Mouse (Mus musculus): Measurements from ENCODE around the gene Nxph3. TPM values are rescaled to one million over a fixed set of nuclear protein-coding genes. Genes with fewer than 3 reads are reported as not detected.
"Not testable (repeated sequence)": the region's sequence is repeated elsewhere in the genome, so short reads cannot be mapped to it uniquely, and the experiment has no call there.

Gene Nxph3
- polyA plus RNA-seq, 1 experiment from 2014 or later: 0.91 TPM

DNA sequence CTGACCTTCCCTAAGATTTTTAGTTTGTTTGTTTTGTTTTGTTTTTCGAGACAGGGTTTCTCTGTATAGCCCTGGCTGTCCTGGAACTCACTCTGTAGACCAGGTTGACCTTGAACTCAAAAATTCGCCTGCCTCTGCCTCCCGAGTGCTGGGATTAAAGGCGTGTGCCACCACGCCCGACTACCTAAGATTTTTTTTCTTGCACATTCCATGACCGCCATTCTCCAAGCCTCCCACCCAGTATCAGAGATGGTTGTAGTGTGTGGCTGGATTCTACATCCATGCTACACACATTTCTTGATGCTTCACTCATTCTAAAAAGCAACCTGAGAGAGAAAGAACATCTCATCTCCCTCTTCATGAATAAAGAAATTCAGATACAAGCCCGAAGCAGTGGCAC is 12.5 kb downstream of the Nxph3 start:
- H3K27me3 ChIP-seq; ATAC-seq (ENCODE audit: low FRiP score); H3K4me2 ChIP-seq; H3K9me3 ChIP-seq; H3K27ac ChIP-seq; H3K4me3 ChIP-seq; H3K9ac ChIP-seq: not testable (repeated sequence)
- H3K4me1 ChIP-seq (replicated peaks): peaks cover 31% of the 10 kb centered on the region
- WGBS: 90% methylated on average over 8 of the region's 8 CpGs
- H3K36me3 ChIP-seq: peaks cover 16% of the 10 kb centered on the region

DNA sequence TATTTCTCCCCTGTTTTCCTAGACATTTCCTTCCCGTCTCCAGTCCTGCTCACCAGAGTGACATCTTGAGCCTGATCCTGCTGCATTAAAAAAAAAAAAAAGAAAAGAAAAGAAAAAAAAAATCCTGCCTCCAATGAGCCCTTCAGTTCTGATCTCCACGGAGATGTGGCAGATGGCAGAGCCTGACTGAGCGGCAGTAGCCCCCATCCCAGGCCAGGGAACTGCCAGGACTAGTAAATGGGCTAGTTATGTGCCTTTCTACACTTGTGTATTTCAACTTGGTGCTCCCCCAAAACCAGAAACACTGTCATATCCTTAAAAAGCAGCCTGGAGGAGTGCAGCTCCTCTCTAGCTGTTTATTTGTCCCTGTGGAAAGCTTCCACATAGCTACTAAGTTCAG is 13.5 kb downstream of the Nxph3 start:
- WGBS: 37% methylated on average over 3 of the region's 3 CpGs
- Histone ChIP-seq H3K36me3 (peaks cover 16% of the 10 kb centered on the region), H3K4me3 (no peak overlapping the region), H3K27ac (peak overlapping the region; percentile 48; the same call in 1 of the 2 replicates), H3K9me3 (no peaks in the 10 kb centered on the region), H3K9ac (no peak overlapping the region), H3K4me2 (no peak overlapping the region), H3K4me1 (replicated peaks) (peaks cover 31% of the 10 kb centered on the region), H3K27me3 (no peaks in the 10 kb centered on the region)
- ATAC-seq (ENCODE audit: low FRiP score): no peak

DNA sequence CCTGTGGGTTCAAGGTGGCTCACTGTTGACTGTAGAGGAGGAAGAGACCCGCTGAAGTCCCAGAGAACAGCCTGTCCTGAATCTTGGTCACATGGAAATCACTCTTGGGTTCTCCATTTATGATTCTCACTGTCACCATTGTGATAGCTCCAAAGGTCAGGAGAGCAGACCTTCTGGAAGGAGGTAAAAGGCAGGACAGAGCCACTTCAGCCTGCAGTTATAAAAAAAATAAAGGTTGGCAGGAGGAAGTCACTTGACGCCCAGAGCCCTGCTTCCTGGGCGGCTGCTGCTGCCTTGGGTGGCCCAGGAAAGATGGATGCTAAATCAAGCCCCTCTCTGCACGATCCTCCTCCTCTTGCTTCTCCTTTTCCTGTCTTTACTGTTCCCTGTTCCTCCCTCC is 14.0 kb downstream of the Nxph3 start:
- Histone ChIP-seq H3K4me3 (no peak overlapping the region), H3K27ac (peak overlapping the region; percentile 48)
- ATAC-seq (ENCODE audit: low FRiP score): no peak

DNA sequence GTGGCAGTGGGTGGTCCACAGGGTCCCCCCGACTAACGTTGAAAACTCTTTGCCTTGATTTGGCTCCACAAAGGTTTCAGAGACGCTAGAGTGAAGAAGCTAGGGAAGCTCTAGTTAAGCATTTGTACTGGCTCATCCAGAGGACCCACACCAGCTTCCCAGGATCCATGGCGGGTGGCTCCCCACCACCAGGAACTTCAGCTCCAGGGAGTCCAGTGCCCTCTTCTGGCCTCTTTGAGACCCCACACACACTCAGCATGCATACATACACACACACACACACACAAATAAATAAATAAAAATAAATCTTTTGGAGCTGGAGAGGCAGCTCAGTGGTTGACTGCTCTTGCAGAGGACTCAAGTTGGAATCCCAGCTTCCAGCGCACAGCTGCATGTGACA is 16.4 kb downstream of the Nxph3 start:
- H3K9ac ChIP-seq: no peak overlapping the region
- H3K36me3 ChIP-seq: peaks cover 36% of the 10 kb centered on the region
- peaks cover 18% of the 10 kb centered on the region; the same call in 1 of the 2 replicates for H3K4me1 ChIP-seq (replicated peaks)
- no peak for ATAC-seq (ENCODE audit: low FRiP score)
- no peak overlapping the region for H3K4me2 ChIP-seq
- WGBS: 85% methylated on average over 5 of the region's 5 CpGs
- no peak overlapping the region for H3K4me3 ChIP-seq
- H3K27ac ChIP-seq: no peak overlapping the region
- H3K27me3 ChIP-seq: no peaks in the 10 kb centered on the region
- no peaks in the 10 kb centered on the region for H3K9me3 ChIP-seq

More for the DNA sequence above, 14.0 kb downstream of the Nxph3 start:
- Histone ChIP-seq H3K9me3 (no peaks in the 10 kb centered on the region), H3K4me2 (no peak overlapping the region), H3K9ac (no peak overlapping the region), H3K27me3 (no peaks in the 10 kb centered on the region), H3K4me1 (replicated peaks) (peaks cover 31% of the 10 kb centered on the region), H3K36me3 (peaks cover 16% of the 10 kb centered on the region)
- WGBS: 59% methylated on average over 4 of the region's 4 CpGs

DNA sequence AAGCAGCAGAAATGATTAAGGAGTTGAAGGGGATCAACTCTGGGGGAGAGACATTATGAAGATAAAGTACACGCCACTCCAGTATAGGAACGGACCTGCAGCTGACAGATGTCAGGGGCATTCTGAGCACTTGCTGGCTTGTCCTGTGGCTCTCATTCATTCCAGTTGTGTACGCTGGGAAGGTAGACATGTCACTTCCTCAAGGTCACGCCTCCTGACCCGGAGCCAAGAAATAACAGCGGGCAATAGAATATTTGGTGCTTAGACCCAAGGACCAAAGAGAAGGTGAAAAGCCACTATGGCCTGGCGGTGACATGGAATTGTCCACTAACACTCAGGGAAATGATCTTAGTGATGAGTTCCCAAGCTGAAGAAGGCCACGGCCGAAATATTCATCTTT is 18.5 kb downstream of the Nxph3 start:
- Histone ChIP-seq H3K4me2 (no peak overlapping the region), H3K27ac (no peak overlapping the region), H3K36me3 (peaks cover 50% of the 10 kb centered on the region), H3K27me3 (no peaks in the 10 kb centered on the region), H3K4me1 (replicated peaks) (peaks cover 12% of the 10 kb centered on the region; the same call in 1 of the 2 replicates), H3K9ac (no peak overlapping the region), H3K9me3 (no peaks in the 10 kb centered on the region), H3K4me3 (no peak overlapping the region)
- ATAC-seq (ENCODE audit: low FRiP score): no peak
- 91% methylated on average over 9 of the region's 9 CpGs for WGBS

DNA sequence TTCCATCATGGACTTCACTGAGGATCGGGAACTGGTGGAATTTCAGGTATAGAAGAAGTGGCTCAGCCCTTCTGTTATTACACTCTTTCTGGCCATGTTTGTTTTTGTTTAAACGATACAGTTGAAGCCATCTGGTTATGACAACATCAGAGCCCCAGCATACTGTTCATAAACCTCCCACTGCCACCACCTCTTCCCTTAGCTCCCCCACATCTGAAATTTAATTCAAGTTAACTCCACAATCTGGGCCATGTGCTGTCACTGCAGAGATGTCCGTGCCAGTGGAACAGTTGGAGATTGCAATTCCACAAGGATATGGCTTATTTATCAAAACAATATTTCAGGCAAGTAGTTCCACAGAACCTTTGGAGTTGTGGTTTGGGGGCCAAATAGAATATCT is 20.0 kb downstream of the Nxph3 start:
- Histone ChIP-seq H3K4me1 (replicated peaks) (peaks cover 4% of the 10 kb centered on the region; the same call in 1 of the 2 replicates), H3K9me3 (no peaks in the 10 kb centered on the region), H3K36me3 (peaks cover 62% of the 10 kb centered on the region), H3K27ac (peak overlapping the region; percentile 50), H3K4me3 (no peak overlapping the region), H3K27me3 (no peaks in the 10 kb centered on the region), H3K4me2 (no peak overlapping the region), H3K9ac (no peak overlapping the region)
- no peak for ATAC-seq (ENCODE audit: low FRiP score)
- 80% methylated on average over 3 of the region's 3 CpGs for WGBS

DNA sequence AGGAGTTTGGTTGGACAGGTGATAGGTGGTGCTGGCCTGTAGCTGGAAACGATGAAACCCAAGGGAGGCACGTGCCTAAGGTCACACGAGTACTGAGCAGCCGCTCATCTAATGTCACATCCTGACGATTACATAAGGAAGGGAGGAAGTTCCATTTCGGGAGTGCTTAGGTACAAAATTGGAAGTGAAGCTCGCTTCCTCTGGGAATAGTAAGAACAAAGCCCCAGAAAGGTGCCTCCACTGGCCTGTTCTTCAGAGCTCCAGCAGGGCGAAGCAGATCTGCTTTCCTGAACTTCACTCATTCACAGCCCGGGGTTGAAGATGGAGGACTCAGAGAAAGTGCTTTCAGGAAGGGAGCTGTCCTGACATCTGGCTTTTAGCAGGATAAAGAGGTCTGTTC is 20.4 kb downstream of the Nxph3 start:
- Histone ChIP-seq H3K4me1 (replicated peaks) (peaks cover 4% of the 10 kb centered on the region; the same call in 1 of the 2 replicates), H3K27ac (peak overlapping the region; percentile 50), H3K9ac (no peak overlapping the region), H3K4me2 (no peak overlapping the region), H3K36me3 (peaks cover 62% of the 10 kb centered on the region), H3K4me3 (no peak overlapping the region), H3K27me3 (no peaks in the 10 kb centered on the region), H3K9me3 (no peaks in the 10 kb centered on the region)
- ATAC-seq (ENCODE audit: low FRiP score): no peak
- 89% methylated on average over 9 of the region's 9 CpGs for WGBS

DNA sequence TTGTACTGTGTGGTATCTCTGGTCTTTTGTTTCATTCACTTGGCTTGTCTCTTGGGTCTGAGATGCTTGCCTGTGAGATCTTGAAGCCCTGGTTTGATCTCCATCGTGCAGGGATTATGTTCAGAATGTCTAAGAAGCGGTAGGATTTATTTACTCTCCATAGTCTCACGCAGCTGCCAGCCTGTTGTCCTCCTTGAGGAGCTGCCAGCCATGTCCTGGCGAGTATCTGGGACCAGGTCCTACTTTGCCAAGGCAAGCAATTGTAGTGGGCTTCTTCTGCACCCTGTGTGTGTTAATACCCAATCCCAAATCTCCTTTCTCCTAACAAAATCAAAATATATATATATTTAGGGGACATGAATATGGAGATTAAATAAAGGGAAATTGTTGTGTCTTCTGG is 21.4 kb downstream of the Nxph3 start:
- H3K27me3 ChIP-seq: no peaks in the 10 kb centered on the region
- no peak overlapping the region for H3K4me2 ChIP-seq
- H3K27ac ChIP-seq: no peak overlapping the region
- no peak overlapping the region for H3K4me3 ChIP-seq
- H3K36me3 ChIP-seq: peaks cover 64% of the 10 kb centered on the region
- no peak for ATAC-seq (ENCODE audit: low FRiP score)
- no peaks in the 10 kb centered on the region for H3K9me3 ChIP-seq
- H3K9ac ChIP-seq: no peak overlapping the region
- WGBS: 91% methylated on average over 4 of the region's 4 CpGs
- H3K4me1 ChIP-seq (replicated peaks): peaks cover 4% of the 10 kb centered on the region; the same call in 1 of the 2 replicates

DNA sequence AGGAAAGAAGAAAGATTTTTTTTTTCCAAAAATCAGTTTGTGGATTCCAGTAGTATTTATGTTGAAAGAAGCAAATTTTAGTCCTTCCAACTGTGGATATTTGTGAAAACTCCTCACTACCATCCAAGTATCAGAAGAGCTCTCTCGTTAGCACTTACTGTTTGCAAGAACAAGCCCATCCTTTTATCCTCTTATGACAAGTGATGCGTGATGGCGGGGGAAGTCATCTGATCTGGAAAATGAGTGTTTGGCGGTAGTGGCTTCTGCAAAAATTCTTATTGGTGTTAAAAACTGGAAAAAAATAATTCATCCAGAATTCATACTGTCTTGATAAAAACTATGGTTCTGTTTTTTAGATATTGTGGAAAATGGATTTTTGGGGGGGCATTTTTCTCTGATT is 22.1 kb downstream of the Nxph3 start:
- ATAC-seq (ENCODE audit: low FRiP score): no peak
- H3K9me3 ChIP-seq: no peaks in the 10 kb centered on the region
- H3K9ac ChIP-seq: no peak overlapping the region
- H3K36me3 ChIP-seq: peaks cover 64% of the 10 kb centered on the region
- no peak overlapping the region for H3K4me2 ChIP-seq
- peaks cover 4% of the 10 kb centered on the region; the same call in 1 of the 2 replicates for H3K4me1 ChIP-seq (replicated peaks)
- no peak overlapping the region for H3K4me3 ChIP-seq
- H3K27me3 ChIP-seq: no peaks in the 10 kb centered on the region
- 72% methylated on average over 4 of the region's 4 CpGs for WGBS
- H3K27ac ChIP-seq: no peak overlapping the region

DNA sequence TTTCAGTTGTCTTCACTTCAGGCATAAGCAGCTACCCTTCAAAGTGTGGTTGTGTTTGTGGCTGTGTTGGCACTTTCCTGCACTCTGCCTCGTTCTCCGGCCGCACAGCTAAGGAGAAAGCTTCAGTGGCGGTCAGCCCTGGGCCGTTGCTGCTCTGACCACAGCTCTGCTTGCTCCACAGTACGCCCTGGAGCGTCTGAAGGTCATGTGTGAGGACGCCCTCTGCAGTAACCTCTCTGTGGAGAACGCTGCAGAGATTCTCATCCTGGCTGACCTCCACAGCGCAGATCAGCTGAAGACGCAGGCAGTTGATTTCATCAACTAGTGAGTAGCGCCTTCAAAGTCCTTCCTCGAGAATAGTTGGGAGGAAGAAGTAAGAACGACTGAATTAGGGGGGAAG is 24.3 kb downstream of the Nxph3 start:
- no peaks in the 10 kb centered on the region for H3K27me3 ChIP-seq
- H3K36me3 ChIP-seq: peaks cover 84% of the 10 kb centered on the region
- no peak for ATAC-seq (ENCODE audit: low FRiP score)
- H3K9ac ChIP-seq: no peak overlapping the region
- no peaks in the 10 kb centered on the region for H3K9me3 ChIP-seq
- no peak overlapping the region for H3K4me3 ChIP-seq
- WGBS: 86% methylated on average over 14 of the region's 14 CpGs
- peaks cover 3% of the 10 kb centered on the region; the same call in 1 of the 2 replicates for H3K4me1 ChIP-seq (replicated peaks)
- H3K27ac ChIP-seq: no peak overlapping the region
- no peak overlapping the region for H3K4me2 ChIP-seq

DNA sequence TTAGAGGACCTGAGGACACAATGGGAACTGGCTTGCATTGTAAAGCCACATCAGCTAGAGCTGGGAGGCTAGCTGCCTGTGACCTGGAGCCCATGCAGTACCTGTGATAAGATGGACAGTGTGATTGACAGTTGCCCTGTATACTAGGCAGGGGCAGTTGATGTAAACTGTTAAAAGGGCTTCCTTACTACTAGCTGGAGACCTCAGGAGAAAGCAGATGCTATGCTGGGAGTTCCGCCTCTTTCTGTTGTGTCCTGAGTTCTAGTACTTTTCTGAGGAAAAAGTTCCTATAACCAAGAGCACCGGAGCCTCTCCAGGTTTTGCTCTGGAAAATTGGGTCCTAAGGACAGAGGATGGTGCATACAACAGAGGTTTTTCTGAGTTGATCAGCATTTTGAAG is 27.1 kb downstream of the Nxph3 start:
- Histone ChIP-seq H3K27me3 (no peaks in the 10 kb centered on the region), H3K36me3 (peaks cover 82% of the 10 kb centered on the region), H3K4me3 (no peak overlapping the region), H3K27ac (no peak overlapping the region), H3K9ac (no peak overlapping the region), H3K9me3 (no peaks in the 10 kb centered on the region), H3K4me1 (replicated peaks) (no peaks in the 10 kb centered on the region), H3K4me2 (no peak overlapping the region)
- ATAC-seq (ENCODE audit: low FRiP score): no peak
- WGBS: 96% methylated on average over 2 of the region's 2 CpGs

DNA sequence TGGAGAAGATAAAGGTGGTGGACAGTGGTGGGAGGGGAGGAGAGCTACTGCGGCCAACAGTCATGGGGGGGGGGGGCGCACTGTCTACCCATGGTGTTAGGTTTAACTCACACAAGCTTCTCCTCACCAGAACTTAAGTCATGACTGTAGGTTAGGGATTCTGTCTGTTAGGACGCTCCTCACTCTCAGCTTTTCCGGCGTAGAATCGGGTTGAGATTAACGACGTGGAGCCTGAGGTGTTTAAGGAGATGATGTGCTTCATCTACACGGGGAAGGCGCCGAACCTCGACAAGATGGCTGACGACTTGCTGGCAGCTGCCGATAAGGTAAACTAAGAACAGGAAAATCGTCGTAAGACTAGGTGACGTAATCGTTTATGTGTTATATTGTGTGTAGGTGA is 28.7 kb downstream of the Nxph3 start:
- H3K27me3 ChIP-seq: no peaks in the 10 kb centered on the region
- no peak overlapping the region for H3K27ac ChIP-seq
- ATAC-seq (ENCODE audit: low FRiP score): no peak
- H3K9me3 ChIP-seq: no peaks in the 10 kb centered on the region
- H3K4me2 ChIP-seq: no peak overlapping the region
- 95% methylated on average over 18 of the region's 18 CpGs for WGBS
- no peak overlapping the region for H3K9ac ChIP-seq
- no peak overlapping the region for H3K4me3 ChIP-seq
- peaks cover 68% of the 10 kb centered on the region for H3K36me3 ChIP-seq
- no peaks in the 10 kb centered on the region for H3K4me1 ChIP-seq (replicated peaks)

DNA sequence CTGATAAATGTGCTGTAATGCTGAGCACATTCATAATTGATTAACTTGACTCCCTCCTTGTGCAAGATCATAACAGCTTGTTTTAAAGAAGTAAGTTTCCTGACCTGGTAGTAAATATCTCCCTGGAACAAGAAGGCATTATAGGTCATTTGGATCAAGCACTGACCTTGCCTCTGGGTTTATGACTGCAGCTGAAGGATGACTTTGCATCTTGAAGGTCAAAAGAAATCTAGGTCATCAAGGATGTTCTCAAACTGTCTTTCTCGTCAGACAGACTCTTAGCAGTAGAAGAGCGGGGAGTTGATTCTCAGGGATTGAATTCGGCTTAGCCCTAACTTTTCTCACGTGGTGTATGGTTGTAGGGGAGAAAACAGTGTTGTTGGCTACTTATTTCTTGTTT is 33.7 kb downstream of the Nxph3 start:
- no peaks in the 10 kb centered on the region for H3K27me3 ChIP-seq
- no peaks in the 10 kb centered on the region for H3K4me1 ChIP-seq (replicated peaks)
- no peak overlapping the region for H3K4me2 ChIP-seq
- ATAC-seq (ENCODE audit: low FRiP score): no peak
- H3K4me3 ChIP-seq: no peak overlapping the region
- 90% methylated on average over 4 of the region's 4 CpGs for WGBS
- H3K27ac ChIP-seq: no peak overlapping the region
- H3K9ac ChIP-seq: no peak overlapping the region
- H3K9me3 ChIP-seq: no peaks in the 10 kb centered on the region
- peaks cover 40% of the 10 kb centered on the region for H3K36me3 ChIP-seq

All from hindbrain, embryonic 13.5 days (tissue).